8 mouse cellular contexts compared by ENCODE assay signal in the genomic region with DNA sequence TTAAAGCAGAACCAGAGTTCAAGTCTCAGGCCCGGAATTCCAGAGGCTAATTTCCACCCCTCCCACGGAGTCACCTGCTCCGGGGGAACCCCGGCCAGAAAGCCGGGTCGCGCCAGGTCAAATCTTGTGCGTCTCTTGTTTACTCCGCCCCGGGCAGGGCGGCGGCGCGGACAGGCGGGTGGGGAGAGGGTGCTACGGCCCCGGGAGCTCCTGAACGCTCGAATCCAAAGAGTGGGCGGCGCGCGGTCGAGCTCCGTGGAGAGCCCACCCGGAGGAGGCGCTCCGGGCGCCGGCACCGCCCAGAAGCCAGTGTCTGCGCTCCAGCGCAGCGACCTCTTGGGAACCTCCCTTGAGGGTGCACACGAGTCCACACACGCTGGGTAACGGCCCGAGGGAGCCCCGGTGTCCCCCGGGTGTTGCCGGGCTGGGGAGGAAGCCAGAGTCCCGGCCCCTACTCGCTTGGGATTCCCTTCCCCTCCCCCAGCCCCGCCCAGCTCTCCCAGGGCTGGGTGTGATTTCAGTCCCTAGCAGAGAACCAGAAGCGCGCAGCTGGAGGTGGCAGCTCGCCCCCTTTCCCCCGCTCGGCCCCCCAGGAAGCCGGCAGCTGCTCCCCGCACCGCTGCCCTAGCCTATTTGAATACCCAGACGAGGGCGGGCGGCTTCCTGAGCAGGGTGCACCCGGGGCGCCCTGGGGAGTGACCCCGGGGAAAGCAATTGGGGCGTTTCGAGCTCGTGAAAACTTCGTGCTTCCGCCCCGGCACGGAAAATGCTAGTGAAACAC. TPM values are rescaled to one million over a fixed set of nuclear protein-coding genes. Genes with fewer than 3 reads are reported as not detected.
DNase-seq lines count a peak whose midpoint lies in the region; ATAC-seq and TF ChIP-seq lines count a peak whose summit lies in the region.

No protein-coding gene starts in this region.

- WGBS in intestine, embryonic 15.5 days: under 1% methylated on average over 65 of the region's 65 CpGs

- no peak for TF ChIP-seq POLR2A in cortical plate, adult 2 months (IDR thresholded peaks at IDR 0.05; ENCODE audit: extremely low read depth, insufficient read depth, low read length)

- peak overlapping the region; percentile 79 for H3K4me2 ChIP-seq in intestine, embryonic 15.5 days (replicated peaks)

- TF ChIP-seq CTCF in cortical plate, adult 2 months (IDR thresholded peaks at IDR 0.05; ENCODE audit: extremely low read depth, insufficient read depth, low read length): no peak

- no peaks in the 10 kb centered on the region for H3K27me3 ChIP-seq in intestine, embryonic 15.5 days (replicated peaks)

- H3K4me1 ChIP-seq in cortical plate, adult 2 months (ENCODE audit: control insufficient read depth, insufficient read depth, low read length): no peaks in the 10 kb centered on the region
- peaks cover 4% of the 10 kb centered on the region; the same call in 1 of the 2 replicates for H3K4me1 ChIP-seq in intestine, embryonic 15.5 days (replicated peaks)

- no peaks in the 10 kb centered on the region for H3K9me3 ChIP-seq in intestine, embryonic 15.5 days

- H3K4me3 ChIP-seq in cortical plate, adult 2 months (ENCODE audit: insufficient read depth, low read length): peak overlapping the region; percentile 83
- peak overlapping the region; percentile 86 for H3K4me3 ChIP-seq in intestine, embryonic 15.5 days (replicated peaks)

- peak overlapping the region; percentile 81 for H3K9ac ChIP-seq in intestine, embryonic 15.5 days

- H3K27ac ChIP-seq in cortical plate, adult 2 months (ENCODE audit: insufficient read depth, low read length): peak overlapping the region; percentile 99
- peak overlapping the region; percentile 97 for H3K27ac ChIP-seq in intestine, embryonic 15.5 days

- peak; percentile 93 to 94 for DNase-seq in gastrocnemius, postnatal 36 days
- peak; percentile 80 to 83 for DNase-seq in left cerebral cortex, postnatal 36 days (ENCODE audit: low spot score in 2 of 2)
- DNase-seq in mesoderm, embryonic 11.5 days (ENCODE audit: low read depth, low spot score): peak; percentile 63
- peak; percentile 76 for DNase-seq in right cerebral cortex, postnatal 14 days
- DNase-seq in urinary bladder, postnatal 25 days (ENCODE audit: low spot score): peak; percentile 78

- intact Hi-C loops in gastrocnemius, postnatal 36 days (cut with DNase I): loop anchor here (5.0 kb wide), 4 partner anchors 83 to 233 kb away; partner anchors contain the start of gene Aig1
- intact Hi-C loops in left cerebral cortex, postnatal 36 days (cut with DNase I): loop anchor here (2.0 to 10.0 kb wide), 9 partner anchors 53 to 420 kb away; partner anchors contain the start of genes Adat2, Aig1 and Pex3

- no peaks in the 10 kb centered on the region for H3K36me3 ChIP-seq in intestine, embryonic 15.5 days

- ATAC-seq in activated CD4-positive, CD25-positive, alpha-beta regulatory T cell, adult 4 months: peak; percentile 44
- ATAC-seq in intestine, embryonic 15.5 days: peak; percentile 54

RNA-seq across cellular contexts. Expression of gene Hivep2, which starts 1.2 kb away (rescaled TPM):
- polyA plus RNA-seq in activated CD4-positive, CD25-positive, alpha-beta regulatory T cell, adult 4 months (2017; shearing (Covaris generic)): 10 to 100 TPM; 21.7 to 27.0 TPM
- 101 and 113 TPM in 2 replicates for polyA plus RNA-seq in cortical plate, adult 2 months (2012; rRNA removed)
- total RNA-seq in gastrocnemius, postnatal 36 days (2021): 10 to 100 TPM; 43.4 to 46.6 TPM
- 3.6 and 5.2 TPM in 2 replicates for polyA plus RNA-seq in intestine, embryonic 15.5 days (2015; fragmentation: Nextera tagmentation; extraction: Ambion mirVana)
- total RNA-seq in left cerebral cortex, postnatal 36 days (2021): 100 to 1,000 TPM; 250 to 257 TPM

Comparison
In these comparisons a context has a peak if more than half of its experiments do, and no peak if none do; other contexts are left out.
1. Peak in every context shown above with its lines: DNase-seq, ATAC-seq, H3K4me3 ChIP-seq and H3K27ac ChIP-seq.